Mouse (Mus musculus): Measurements from ENCODE around the gene Prrt1.

Gene Prrt1

DNA sequence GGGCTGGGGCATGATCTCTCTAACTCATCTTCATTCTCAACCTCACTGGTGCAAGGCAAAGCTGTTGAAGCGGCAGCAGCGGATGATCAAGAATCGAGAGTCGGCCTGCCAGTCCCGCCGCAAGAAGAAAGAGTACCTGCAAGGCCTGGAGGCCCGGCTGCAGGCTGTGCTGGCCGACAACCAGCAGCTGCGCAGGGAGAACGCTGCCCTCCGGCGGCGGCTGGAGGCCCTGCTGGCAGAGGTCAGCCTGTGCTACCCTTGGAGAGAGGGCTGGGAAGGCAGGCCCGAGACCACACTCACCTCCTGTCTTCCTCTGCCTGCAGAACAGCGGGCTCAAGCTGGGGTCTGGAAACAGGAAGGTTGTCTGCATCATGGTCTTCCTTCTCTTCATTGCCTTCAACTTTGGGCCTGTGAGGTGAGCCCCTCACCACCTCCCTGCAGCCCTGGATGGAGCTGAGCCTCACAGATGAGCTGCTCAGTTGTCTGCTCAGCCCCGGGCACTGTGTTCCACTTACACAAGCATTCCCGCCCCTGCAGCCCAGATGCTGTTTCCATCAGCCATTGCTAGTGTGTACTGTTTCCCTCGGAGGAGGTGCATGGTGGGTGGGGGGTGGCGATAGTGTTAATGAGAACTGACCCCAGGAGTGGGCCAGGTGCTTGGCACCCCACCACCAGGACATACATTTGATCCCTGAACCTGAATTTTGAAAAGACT lies 22.3 kb downstream of the Prrt1 start:
- DNase-seq (ENCODE audit: low spot score): peak; percentile 69

DNA sequence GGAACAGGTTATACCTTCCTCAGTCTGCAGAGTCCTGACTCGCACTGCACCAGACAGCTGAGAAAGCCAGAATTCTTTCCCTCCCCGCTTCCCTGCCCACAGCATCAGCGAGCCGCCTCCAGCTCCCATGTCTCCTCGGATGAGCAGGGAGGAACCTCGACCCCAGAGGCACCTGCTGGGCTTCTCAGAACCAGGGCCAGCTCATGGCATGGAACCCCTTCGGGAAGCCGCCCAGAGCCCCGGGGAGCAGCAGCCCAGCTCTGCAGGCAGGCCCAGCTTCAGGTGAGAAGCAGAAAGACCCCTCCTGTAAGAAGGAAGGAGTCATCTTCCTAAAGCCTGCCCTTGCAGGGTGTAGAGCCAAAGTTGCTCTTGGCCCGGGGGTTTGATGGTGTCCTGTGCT lies 23.2 kb downstream of the Prrt1 start:
- no peak for DNase-seq (ENCODE audit: low spot score)

DNA sequence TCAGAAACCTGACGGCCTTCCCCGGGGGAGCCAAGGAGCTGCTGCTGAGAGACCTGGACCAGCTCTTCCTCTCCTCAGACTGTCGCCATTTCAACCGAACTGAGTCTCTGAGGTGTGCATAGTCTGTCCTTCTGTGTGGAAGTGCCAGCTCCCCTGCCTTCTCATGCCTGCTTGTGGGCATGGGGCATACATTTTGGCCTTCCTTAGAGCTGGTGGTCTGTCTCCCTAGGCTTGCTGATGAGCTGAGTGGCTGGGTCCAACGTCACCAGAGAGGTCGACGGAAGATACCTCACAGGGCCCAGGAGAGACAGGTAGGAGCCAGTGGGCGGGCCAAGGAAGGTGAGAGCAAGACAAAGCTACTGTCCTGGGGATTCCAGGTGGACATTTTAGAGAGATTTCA lies 23.7 kb downstream of the Prrt1 start:
- DNase-seq (ENCODE audit: low spot score): no peak

DNA sequence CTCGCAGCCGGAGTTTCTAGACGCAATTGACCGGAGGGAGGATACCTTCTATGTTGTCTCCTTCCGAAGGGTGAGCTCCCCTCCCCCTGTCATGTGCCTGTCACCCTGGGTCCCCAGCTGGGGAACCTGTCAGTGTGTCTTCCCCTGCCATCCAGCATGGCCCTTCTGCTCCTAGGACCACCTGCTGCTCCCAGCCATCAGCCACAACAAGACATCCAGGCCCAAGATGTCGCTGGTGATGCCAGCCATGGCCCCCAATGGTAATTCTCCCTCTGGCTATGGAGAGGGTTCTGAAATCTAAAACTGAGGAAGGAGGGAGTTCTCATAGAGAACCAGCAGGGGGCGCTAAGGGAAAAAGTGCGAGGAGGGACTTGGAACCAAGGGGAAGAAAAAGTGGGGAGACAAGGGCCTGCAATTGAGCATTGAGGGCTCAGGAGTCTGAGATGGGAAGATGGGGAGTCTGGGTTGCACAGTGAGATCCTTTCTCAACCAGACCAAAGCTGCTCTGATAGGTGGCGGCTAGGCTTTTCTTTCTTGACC lies 24.5 kb downstream of the Prrt1 start:
- peak; percentile 80 for DNase-seq (ENCODE audit: low spot score)

DNA sequence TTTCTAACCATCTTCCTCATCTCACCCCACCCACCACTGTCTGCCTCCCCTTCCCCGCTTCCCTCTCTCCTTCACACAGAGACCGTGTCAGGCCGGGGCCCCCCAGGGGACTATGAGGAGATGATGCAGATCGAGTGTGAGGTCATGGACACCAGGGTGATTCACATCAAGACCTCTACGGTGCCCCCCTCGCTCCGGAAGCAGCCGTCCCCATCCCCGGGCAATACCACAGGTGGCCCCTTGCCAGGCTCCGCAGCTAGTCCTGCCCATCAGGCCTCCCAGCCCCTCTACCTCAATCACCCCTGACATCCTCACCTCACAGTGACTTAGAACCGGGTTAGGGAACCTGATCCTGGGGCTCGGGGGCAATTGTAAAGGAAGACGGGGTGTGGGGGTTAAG lies 25.1 kb downstream of the Prrt1 start:
- no peak for DNase-seq (ENCODE audit: low spot score)

DNA sequence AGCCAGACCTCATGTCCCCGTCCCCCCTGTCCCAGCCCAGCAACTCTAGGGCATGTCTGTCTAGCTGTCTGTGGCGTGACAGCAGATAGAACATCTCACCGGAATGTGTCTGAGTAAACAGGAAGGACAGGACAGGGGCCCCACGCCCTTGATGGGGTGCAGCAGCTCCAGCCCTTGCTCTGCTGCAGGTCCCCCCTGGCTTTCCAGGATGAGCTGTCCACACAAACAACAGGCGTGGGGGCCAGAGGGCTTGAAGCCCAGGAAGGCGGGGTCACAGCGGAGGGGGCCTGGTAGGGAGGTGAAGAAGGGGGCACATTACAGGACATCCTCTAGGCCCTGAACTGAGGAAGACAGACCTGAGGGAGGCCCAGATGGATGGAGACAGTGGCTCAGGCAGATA lies 25.8 kb downstream of the Prrt1 start:
- no peak for DNase-seq (ENCODE audit: low spot score)

DNA sequence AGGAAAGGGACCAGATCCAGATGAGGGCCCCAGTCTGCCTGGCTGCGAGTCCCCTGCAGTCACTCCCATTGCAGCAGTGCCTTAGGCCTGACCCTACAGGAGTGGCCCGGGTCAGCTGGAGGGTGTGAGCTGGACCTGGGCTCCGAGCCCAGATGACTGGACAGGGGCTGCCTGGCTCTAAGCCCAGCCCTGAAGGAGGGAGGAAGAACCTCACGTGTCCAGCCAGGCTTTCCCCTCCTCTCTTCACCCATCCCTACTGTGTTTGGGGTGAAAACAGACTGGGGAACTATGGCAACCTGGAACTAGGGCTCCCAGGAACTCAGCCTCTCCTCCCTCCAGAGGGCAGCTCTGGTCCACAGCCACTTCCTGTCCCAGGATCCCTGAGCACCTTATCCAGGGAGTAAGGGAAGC lies 26.3 kb downstream of the Prrt1 start:
- no peak for DNase-seq (ENCODE audit: low spot score)

DNA sequence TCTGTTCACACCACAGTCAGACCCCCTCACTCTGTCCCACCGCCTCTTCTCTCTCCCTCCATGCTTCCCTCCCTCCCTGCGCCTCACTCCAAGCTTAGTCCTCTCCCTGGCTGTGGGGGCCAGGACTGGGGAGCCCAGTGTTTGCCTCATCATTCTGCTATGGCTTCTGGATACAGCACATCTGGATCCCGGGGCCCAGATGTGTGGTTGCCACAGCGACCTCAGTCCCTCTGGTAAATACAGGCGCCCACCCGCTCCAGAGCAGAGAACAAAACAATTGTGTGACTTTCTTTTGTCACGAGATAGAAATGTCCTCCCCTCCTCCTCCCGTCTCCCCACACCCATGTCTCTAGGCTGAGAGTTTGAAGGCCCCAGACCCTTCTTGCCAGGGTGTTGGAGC lies 27.3 kb downstream of the Prrt1 start:
- no peak for DNase-seq (ENCODE audit: low spot score)

DNA sequence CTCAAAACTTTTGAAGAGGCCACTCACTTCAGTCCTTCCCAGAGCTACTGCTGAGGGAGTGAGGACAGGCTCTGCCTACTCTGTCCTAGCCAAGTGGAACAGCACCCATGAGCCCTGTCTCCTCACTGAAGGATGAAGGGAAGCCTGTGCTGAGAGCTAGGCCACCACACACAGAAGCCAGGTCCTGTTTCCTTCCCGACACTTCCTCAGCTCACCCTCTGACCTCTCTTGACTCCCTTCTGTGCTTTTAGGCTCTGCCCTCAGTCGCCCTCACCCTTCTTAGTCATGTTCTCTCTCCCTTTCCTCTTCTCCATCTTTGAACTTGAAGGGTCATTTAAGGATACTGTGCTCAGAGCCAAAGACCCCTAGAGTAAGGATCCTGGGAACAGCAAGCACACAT lies 27.9 kb downstream of the Prrt1 start:
- no peak for DNase-seq (ENCODE audit: low spot score)

DNA sequence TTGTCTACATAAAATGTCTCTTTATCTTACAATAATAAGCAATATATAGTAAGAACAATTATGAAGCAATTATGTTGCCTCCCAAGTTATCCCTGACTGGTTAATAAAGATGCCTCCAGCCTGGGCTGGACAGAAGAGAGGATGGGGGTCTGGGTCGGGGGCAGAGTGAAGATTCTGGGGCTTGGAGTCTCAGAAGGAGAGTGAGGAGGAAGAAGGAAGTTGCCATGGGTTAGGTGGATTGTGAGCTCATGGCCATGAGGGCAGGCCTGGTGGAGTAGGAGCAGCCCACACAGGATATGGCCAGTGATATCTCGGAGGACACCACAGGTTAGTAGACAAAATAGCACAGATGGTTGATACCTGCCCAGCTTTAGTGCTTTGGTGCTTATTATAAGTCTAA lies 28.8 kb downstream of the Prrt1 start:
- DNase-seq (ENCODE audit: low spot score): no peak

DNA sequence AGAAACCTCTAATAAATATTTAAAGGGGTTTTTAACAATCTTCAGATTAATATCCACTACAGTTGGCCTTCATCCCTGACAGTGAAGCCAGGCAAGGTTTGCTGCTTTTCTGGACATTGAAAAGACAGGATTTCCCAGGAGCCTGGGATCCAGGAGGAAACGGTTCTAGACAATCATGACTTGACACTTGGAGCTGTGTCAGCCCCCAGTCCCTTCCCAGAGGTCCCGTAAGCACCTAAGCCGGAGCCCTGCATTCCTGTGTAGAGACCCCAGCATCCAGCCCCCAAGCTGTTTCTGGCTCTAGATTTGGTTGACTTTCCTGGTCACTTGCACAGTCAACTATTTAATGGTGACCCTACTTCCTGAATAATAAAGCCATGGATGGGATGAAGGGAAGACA lies 29.3 kb downstream of the Prrt1 start:
- DNase-seq (ENCODE audit: low spot score): no peak

DNA sequence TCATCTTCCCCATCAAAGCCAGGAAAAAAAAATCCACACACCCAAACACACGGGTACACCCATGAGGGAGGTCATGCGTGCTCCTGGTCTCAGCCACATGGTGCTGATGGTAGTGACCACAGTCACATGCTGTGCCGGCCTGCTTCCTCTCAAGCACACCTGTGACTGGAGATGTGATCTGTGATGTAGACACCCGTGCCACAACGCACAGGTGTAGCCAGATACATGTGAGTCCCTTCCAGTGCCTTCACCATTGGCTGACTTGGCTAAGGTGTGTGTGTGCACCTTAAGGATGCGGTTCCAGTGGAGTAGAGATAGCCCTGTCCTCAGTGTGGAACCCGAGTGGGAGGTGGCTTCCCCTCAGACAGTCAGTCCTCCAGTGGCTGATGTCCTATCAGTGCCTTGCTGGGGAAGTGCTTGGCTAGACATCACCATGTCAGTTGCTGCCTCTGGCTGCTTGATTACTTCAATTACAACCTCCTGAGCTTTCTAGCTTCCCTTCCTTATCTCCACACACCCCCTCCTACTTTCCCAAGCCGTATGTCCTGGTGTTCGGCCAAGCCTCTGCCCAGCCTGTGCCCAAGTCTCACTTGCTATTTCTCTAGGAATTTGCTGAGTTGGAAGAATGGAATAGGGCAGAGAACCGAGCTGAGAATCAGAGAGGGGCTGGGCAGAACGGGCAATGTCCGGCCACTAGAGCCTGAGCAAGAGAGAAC lies 30.0 kb downstream of the Prrt1 start:
- no peak for DNase-seq (ENCODE audit: low spot score)

DNA sequence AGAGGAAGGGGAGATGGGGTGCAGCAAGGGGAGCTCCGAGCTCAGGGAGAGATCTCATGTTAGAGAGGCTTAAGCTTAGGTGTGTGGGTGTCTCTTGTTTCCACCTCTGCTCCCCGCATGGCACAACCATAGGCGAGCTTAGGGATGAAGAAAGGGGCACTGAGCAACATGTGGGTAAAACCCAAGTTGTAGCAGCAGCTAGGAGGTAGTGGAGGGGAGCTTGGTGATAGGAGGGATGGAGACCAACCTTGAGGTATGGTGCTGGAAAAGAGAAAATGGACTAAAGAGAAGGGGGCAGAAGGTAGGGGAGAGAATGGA lies 30.5 kb downstream of the Prrt1 start:
- DNase-seq (ENCODE audit: low spot score): no peak

DNA sequence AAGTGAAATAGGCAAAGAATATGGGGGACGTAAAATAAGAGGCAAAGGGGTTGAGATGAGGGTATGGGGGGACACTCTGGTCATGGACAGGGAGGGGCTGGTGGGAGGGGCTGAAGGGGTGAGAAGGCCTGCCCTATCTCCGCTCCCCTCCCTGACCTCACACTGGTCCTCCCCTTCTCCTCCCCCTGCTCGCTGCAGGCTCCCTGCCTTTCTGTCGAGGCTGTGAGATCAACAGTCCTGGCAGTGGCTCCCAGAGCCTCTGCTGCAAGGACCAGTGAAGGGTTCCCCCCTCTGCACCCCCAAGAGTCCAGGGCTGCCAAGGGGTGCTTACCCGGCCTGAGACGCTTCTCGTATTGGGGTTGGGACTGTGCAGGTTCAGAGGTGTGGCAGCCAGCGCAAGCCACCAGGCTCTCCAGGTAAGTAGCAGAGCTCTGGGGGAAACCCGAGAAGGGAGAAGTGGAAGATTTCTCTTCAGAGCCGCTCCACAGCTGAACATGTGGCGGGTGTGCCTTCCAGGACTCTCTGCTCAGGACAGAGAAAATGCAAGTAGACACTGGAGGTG lies 31.0 kb downstream of the Prrt1 start:
- DNase-seq (ENCODE audit: low spot score): no peak

DNA sequence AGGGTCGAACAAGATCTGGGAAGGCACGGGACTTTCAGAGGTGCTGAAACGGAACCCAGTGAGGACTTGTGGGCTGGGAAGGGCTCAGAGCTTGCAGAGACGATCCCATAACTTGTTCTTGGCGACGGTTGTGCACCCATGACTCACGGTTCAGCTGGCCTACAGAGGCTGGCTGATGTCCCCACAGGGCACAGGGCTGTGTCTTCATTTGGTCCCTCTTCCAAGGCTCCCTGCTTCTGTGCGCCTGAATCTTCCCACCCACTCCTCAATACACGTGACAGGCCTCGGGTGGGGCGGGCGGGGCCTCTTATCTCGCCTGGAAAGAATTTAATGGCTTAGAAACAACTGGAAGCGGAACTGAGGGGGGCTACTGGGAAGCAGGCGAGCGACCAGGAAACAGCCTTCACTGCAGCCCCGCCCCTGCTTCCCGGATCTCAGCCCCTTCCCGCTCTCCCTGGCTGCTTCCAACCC lies 31.8 kb downstream of the Prrt1 start:
- no peak for DNase-seq (ENCODE audit: low spot score)

DNA sequence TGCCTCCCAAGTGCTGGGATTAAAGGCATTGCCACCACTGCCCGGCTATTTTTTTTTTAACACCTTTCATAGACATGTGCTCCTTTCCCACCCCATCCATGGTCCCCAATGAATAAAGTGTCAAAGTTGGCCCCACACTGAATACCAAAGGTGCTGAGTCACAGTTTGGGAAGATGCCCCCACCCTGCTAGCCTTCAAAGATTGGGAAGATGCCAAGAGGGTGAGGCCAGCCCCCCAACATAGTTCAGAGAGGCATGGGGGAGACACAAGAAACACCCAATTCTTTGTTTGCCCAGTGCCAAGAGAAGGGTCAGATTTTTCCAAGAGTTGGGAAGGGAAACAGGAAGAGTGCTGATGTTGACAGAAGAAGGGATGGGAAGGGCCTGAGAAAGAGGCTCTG lies 33.1 kb downstream of the Prrt1 start:
- no peak for DNase-seq (ENCODE audit: low spot score)

DNA sequence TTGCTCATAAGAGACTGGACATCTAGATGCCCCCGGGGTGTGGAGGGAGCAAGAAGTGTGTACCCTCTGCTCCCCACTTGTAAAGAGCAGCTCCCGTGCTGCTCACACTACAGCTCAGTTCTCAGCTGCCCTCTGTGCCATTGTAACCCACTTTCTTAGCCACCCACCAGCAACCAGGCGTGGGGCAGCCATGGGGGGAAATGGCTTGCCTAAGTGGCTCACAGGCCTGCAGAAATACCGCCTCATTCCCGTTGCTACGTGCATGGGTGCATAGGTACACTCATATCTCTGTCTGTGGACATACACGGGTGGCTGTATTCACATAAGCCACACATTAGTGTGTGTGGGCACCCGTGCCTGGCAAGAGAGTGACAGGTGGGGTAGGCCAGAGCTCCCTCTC lies 33.6 kb downstream of the Prrt1 start:
- no peak for DNase-seq (ENCODE audit: low spot score)

DNA sequence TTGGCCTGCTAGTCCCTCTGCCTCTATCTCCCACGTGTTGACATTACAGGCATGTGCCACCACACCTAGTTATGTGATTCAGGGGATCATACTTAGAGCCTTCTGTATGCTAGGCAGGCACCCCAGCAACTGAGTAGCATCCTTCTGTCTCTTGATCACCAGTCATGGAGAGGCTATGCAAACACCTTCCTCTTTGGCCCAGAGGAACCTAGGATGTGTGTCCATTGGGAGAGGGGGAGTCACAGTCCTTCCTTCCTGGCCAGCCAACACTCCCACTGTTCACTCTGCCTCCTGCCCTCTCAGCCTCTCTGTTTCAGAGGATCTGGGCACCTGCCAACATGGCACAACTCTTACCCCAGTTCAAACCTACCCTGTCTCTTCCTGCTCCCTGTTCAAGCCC lies 34.2 kb downstream of the Prrt1 start:
- no peak for DNase-seq (ENCODE audit: low spot score)

DNA sequence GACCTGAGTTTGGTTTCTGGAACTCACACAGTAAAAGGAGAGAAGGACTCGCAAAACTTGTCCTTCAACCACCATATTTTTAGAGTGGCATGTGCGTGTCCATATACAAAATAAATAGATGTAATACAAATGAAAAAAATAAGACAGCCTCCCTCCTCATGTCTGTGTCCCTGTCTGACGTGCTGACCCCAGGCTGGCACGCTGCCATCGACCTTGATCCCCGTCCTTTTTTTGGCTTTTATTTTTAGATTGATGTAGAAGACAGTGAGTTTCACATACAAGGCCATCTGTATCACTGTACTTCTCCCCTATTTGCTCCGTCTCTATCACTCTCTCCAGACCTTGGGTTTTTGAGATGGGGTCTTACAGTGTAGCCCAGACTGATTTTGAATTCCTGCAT lies 35.1 kb downstream of the Prrt1 start:
- no peak for DNase-seq (ENCODE audit: low spot score)

DNA sequence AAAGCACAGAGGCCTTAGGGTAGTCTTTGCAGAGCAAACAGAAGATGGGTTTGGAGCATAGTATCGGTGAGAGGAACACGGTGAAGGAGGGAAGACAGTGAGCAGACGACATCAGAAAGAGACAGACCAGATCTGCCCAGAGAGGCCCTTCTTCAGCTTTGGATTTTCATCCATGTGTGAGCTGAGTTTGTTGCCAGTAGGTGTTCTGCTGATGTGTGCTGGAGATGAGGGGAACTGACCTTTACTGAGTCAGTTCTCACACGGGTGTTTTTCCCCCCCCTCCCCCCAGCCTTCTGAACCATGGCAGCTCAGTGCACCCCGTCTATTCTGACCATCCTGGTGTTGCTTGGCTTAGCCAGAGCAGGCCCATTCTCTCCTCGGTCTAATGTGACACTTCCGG lies 40.9 kb downstream of the Prrt1 start, which contains the start of gene Tnxb:
Gene Tnxb, plus strand, starts transcription at position 301 of the 400 bp plus-strand sequence.
- DNase-seq (ENCODE audit: low spot score): no peak

DNA sequence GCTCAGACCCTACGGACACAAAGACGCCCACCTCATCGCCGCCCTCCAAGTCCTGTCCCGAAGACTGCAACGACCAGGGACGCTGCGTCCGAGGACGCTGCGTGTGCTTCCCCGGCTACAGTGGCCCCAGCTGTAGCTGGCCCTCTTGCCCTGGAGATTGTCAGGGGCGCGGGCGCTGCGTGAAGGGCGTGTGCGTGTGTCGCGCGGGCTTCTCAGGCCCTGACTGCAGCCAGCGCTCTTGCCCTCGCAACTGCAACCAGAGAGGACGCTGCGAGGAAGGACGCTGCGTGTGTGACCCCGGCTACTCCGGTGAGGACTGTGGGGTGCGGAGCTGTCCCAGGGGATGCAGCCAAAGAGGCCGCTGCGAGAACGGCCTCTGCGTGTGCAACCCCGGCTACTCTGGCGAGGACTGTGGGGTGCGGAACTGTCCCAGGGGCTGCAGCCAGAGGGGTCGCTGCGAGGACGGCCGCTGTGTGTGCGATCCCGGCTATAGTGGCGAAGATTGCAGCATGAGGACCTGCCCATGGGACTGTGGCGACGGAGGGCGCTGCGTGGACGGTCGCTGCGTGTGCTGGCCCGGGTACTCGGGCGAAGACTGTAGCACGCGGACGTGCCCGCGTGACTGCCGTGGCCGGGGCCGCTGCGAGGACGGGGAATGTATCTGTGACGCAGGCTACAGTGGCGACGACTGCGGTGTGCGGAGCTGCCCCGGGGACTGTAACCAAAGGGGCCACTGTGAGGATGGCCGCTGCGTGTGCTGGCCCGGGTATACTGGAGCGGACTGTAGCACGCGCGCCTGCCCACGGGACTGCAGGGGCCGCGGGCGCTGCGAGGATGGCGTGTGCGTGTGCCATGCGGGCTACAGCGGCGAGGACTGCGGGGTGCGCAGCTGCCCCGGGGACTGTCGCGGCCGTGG lies 42.1 kb downstream of the Prrt1 start:
- DNase-seq (ENCODE audit: low spot score): peak; percentile 52

DNA sequence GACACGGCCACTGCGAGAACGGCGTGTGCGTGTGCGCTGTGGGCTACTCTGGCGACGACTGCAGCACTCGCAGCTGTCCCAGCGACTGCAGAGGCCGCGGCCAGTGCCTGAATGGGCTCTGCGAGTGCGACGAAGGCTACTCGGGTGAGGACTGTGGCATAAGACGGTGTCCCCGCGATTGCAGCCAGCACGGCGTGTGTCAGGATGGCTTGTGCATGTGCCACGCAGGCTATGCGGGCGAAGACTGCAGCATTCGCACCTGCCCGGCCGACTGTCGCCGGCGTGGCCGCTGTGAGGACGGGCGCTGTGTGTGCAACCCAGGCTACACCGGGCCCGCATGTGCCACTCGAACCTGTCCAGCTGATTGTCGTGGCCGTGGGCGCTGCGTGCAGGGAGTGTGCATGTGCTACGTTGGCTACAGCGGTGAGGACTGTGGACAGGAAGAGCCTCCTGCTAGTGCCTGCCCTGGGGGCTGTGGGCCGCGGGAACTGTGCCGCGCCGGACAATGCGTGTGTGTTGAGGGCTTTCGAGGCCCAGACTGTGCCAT lies 43.0 kb downstream of the Prrt1 start:
- no peak for DNase-seq (ENCODE audit: low spot score)
